Mouse (Mus musculus) hindbrain, embryonic 15.5 days (tissue): ENCODE data around the gene Kantr. TPM values are rescaled to one million over a fixed set of nuclear protein-coding genes. Genes with fewer than 3 reads are reported as not detected.
A peak's percentile ranks its signal among the peaks of the same experiment; 100 is the strongest.
"Not testable (repeated sequence)": the region's sequence is repeated elsewhere in the genome, so short reads cannot be mapped to it uniquely, and the experiment has no call there.

Experiments
- ATAC-seq: fragments of 200-750 bp; cut with Nextera tagmentation; 2 replicates; pipeline ENCODE4 v1.8.0; 2017; ENCODE audit warnings: low read depth, moderate number of reproducible peaks, moderate TSS enrichment; ENCODE audit not compliant: low FRiP score
- H3K27ac ChIP-seq: fragments of 300-500 bp; sonication (generic); replicated peaks from 2 replicates; pipeline ENCODE4 v1.5.1; 2015; ENCODE audit warnings: mild to moderate bottlenecking, inconsistent platforms
- H3K27me3 ChIP-seq: fragments of 300-500 bp; sonication (generic); 2 replicates; pipeline ENCODE4 v1.6.1; 2015; ENCODE audit warnings: control low read depth, inconsistent platforms
- H3K36me3 ChIP-seq: fragments of 300-500 bp; sonication (generic); 2 replicates; pipeline ENCODE4 v1.6.1; 2015; ENCODE audit warnings: control low read depth, inconsistent platforms
- H3K4me1 ChIP-seq: fragments of 300-500 bp; sonication (generic); replicated peaks from 2 replicates; pipeline ENCODE4 v1.6.1; 2015; ENCODE audit warnings: control low read depth, inconsistent platforms
- H3K4me2 ChIP-seq: fragments of 300-500 bp; sonication (generic); 2 replicates; pipeline ENCODE4 v1.6.1; 2015; ENCODE audit warnings: moderate library complexity, mild to moderate bottlenecking, inconsistent platforms
- H3K4me3 ChIP-seq: fragments of 300-500 bp; sonication (generic); 2 replicates; pipeline ENCODE4 v1.5.1; 2015; ENCODE audit warnings: mild to moderate bottlenecking, inconsistent platforms
- H3K9ac ChIP-seq: fragments of 300-500 bp; sonication (generic); 2 replicates; pipeline ENCODE4 v1.6.1; 2015; ENCODE audit warnings: inconsistent platforms
- H3K9me3 ChIP-seq: fragments of 300-500 bp; sonication (generic); 2 replicates; pipeline ENCODE4 v1.6.1; 2016; ENCODE audit warnings: control low read depth, inconsistent platforms
- WGBS: fragments of 180-500 bp; shearing (Covaris S2); methylation state at CpG from one replicate; pipeline ENCODE4 v1.1.7; 2015; 5-methylcytosine and 5-hydroxymethylcytosine counted together
- polyA plus RNA-seq: library from polyadenylated mRNA; unstranded; fragments of >200 nt; fragmentation: Nextera tagmentation; extraction: Ambion mirVana; gene quantifications from 2 replicates; pipeline ENCODE4 v1.2.1, GENCODE M21; 2015

Kantr gene
- polyA plus RNA-seq, 1 experiment from 2014 or later, result 32.9 TPM

DNA sequence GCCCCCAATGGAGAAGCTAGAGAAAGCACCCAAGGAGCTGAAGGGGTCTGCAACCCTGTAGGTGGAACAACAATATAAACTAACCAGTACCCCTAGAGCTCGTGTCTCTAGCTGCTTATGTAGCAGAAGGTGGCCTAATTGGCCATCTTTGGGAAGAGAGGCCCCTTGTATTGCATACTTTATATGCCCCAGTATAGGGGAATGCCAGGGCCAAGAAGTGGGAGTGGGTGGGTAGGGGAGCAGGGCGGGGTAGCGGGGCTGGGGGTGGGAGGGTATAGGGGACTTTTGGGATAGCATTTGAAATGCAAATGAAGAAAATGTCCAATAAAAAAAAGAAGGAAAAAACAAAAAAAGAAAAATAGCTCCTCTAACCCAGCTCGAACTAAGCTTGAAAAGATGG lies 8.8 kb upstream of the Kantr start:
- Histone ChIP-seq H3K27ac (peak overlapping the region; percentile 92), H3K4me2 (peak overlapping the region; percentile 55), H3K4me1 (peaks cover 23% of the 10 kb centered on the region), H3K36me3 (peaks cover 13% of the 10 kb centered on the region; the same call in 1 of the 2 replicates), H3K27me3 (peaks cover 25% of the 10 kb centered on the region)
- not testable (repeated sequence) for H3K4me3 ChIP-seq, ATAC-seq, H3K9me3 ChIP-seq, H3K9ac ChIP-seq
- 32% methylated on average over 4 of the region's 4 CpGs for WGBS

DNA sequence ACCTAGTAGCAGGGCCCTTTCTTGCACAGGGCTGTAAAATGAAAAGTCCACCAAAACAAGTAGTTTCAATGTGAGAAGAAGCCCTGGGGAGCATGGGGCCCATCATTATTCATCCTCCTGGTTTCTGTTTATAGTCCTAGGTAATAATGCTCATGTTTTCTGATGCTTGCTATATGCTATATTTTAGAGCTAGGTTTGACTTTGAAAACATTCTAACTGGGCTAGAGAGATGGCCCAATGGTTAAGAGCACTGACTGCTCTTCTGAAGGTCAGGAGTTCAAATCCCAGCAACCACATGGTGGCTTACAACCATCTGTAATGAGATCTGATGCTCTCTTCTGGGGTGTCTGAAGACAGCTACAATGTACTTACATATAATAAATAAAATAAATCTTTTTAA lies 2.1 kb upstream of the Kantr start:
- not testable (repeated sequence) for ATAC-seq
- peaks cover 26% of the 10 kb centered on the region; the same call in 1 of the 2 replicates for H3K27me3 ChIP-seq

DNA sequence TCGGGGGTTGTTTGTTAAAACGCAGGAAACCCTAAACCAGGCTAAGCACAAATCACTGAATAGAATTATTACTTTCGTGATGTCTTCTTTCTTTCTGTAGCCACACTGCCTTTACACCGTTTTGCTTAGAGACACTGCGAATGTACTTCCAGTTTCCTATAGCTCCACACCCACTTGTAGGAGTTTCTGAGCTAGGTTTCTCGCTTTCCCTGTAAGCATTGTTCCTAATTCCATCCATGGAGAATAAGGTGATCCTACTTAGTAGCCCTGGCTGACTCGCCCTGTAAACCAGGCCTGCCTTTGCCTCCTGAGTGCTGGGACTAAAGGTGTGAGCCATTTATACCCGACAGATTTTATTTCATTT lies 376 bp upstream of the Kantr start:
- Histone ChIP-seq H3K27me3 (peaks cover 26% of the 10 kb centered on the region; the same call in 1 of the 2 replicates), H3K27ac (no peak overlapping the region; the same call in 1 of the 2 replicates), H3K4me2 (peak overlapping the region; percentile 58), H3K4me1 (peaks cover 3% of the 10 kb centered on the region; the same call in 1 of the 2 replicates), H3K36me3 (no peaks in the 10 kb centered on the region), H3K9ac (no peak overlapping the region), H3K9me3 (no peaks in the 10 kb centered on the region), H3K4me3 (peak overlapping the region; percentile 47)
- 21% methylated on average over 8 of the region's 8 CpGs for WGBS
- ATAC-seq, result peak; percentile 32; the same call in 1 of the 2 replicates

More for the DNA sequence above, 2.1 kb upstream of the Kantr start:
- H3K4me1 ChIP-seq, H3K9me3 ChIP-seq, H3K36me3 ChIP-seq, H3K4me3 ChIP-seq, H3K4me2 ChIP-seq, H3K27ac ChIP-seq, H3K9ac ChIP-seq: not testable (repeated sequence)

DNA sequence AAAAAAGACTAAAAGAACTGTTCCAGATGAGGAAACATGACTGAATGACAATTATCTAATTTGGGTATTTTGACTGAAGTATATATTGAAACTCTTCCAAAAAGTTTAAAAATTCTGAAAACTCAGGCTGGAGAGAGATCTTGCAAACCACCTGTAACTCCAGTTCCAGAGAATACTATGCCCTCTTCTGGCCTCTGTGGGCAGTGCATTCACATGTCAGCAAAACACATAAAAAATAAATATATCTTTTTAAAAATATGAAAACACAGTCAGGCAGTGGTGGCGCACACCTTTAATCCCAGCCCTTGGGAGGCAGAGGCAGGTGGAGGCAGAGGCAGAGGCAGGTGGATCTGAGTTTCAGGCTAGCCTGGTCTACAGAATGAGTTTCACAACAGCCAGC lies 3.7 kb downstream of the Kantr start:
- 93% methylated on average over 1 of the region's 1 CpGs for WGBS
- Histone ChIP-seq H3K9ac (no peak overlapping the region), H3K9me3 (no peaks in the 10 kb centered on the region), H3K4me3 (no peak overlapping the region), H3K36me3 (peaks cover 4% of the 10 kb centered on the region; the same call in 1 of the 2 replicates), H3K4me2 (no peak overlapping the region), H3K4me1 (peaks cover 3% of the 10 kb centered on the region; the same call in 1 of the 2 replicates), H3K27ac (no peak overlapping the region), H3K27me3 (peaks cover 18% of the 10 kb centered on the region; the same call in 1 of the 2 replicates)
- no peak for ATAC-seq

DNA sequence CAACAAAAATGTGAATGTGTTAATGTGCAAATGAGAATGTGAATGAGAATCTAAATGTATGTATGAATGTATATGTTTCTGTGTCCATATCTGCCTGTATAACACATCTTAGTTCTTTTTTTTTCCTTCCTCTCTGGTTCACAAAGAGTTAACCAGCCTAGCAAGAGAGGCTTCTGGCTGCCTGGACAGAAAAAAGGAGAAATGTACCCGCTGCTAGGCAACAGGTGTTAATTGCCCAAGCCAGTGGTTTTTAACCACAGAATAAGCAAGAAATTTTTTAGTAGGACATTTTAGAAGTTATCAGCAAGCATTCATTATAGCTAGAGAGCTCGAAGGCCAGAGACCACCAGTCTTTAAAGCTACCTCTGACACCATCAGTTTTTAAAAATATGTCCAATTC lies 4.5 kb downstream of the Kantr start:
- H3K9me3 ChIP-seq, result no peaks in the 10 kb centered on the region
- no peak for ATAC-seq
- H3K27ac ChIP-seq, result no peak overlapping the region
- H3K27me3 ChIP-seq, result peaks cover 18% of the 10 kb centered on the region; the same call in 1 of the 2 replicates
- H3K36me3 ChIP-seq, result peaks cover 4% of the 10 kb centered on the region; the same call in 1 of the 2 replicates
- WGBS, result 40% methylated on average over 2 of the region's 2 CpGs
- no peak overlapping the region for H3K4me3 ChIP-seq
- no peak overlapping the region for H3K4me2 ChIP-seq
- H3K9ac ChIP-seq, result no peak overlapping the region
- H3K4me1 ChIP-seq, result peaks cover 3% of the 10 kb centered on the region; the same call in 1 of the 2 replicates

DNA sequence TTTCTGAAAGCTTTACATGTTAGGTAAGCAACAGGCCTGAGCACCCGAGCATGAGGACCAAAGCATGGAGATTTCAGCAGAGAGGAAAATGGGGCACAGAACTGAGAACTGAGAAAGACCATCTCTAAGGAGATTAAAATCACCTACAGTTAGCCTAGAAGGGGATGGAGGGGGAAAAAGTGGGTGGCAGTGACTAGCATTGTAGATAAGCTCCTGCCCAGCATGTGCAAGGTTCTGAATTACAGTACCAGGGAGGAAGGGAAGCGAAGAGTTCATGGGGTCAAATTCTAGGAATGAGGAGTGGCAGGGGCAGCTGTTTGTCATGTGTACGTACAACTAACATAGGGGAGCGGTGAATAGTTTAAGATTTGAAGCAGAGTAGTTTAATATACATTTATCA lies 6.8 kb downstream of the Kantr start:
- Histone ChIP-seq H3K27me3 (peaks cover 13% of the 10 kb centered on the region; the same call in 1 of the 2 replicates), H3K4me2 (no peak overlapping the region)
- WGBS, result 95% methylated on average over 4 of the region's 4 CpGs

DNA sequence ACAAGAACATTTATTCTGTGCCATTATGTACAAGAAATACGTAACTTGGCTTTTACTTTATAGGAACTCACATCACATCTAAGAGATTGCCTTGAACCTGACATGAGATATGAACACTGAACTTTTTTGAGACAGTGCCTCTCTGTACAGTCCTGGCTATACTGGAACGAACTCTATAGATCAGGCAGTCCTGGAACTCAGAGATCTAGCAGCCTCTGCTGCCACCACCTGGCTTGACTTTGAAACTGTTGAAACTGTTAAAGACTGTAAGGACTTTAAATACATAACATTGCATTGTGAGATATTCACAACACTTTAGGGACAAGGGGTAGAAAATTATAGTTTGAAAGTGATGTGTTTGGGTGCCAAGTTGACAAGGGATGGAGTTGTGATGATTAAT lies 19.4 kb downstream of the Kantr start:
- Histone ChIP-seq H3K36me3 (no peaks in the 10 kb centered on the region), H3K27ac (no peak overlapping the region), H3K9me3 (no peaks in the 10 kb centered on the region), H3K27me3 (peaks cover 11% of the 10 kb centered on the region; the same call in 1 of the 2 replicates), H3K4me3 (no peak overlapping the region), H3K9ac (no peak overlapping the region), H3K4me2 (no peak overlapping the region), H3K4me1 (no peaks in the 10 kb centered on the region)
- WGBS, result 60% methylated on average over 2 of the region's 2 CpGs
- no peak for ATAC-seq

More for the DNA sequence above, 6.8 kb downstream of the Kantr start:
- no peak overlapping the region for H3K27ac ChIP-seq
- no peaks in the 10 kb centered on the region for H3K4me1 ChIP-seq
- H3K9ac ChIP-seq, result no peak overlapping the region
- H3K4me3 ChIP-seq, result no peak overlapping the region
- ATAC-seq, result no peak
- peaks cover 4% of the 10 kb centered on the region; the same call in 1 of the 2 replicates for H3K36me3 ChIP-seq
- H3K9me3 ChIP-seq, result no peaks in the 10 kb centered on the region

DNA sequence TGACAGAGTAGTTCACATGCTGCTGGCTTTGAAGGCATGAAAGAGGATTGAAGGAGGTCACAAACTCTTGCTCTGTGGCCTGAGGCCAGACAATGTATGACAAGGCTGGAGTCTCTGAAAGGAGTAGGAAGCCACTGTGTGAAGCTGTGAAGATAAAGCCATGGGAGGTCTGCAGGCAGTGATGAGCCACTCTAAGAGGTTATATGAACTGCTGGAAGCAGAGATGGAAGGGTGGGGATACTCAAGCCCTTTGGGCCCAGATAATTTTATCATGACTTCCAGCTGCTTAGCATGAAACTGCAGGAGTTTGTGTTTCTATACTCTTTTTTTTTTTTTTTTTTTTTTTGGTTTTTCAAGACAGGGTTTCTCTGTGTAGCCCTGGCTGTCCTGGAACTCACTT lies 19.9 kb downstream of the Kantr start:
- no peak overlapping the region for H3K4me2 ChIP-seq
- no peaks in the 10 kb centered on the region for H3K9me3 ChIP-seq
- H3K9ac ChIP-seq, result no peak overlapping the region
- no peak overlapping the region for H3K4me3 ChIP-seq
- no peaks in the 10 kb centered on the region for H3K36me3 ChIP-seq
- no peaks in the 10 kb centered on the region for H3K4me1 ChIP-seq
- ATAC-seq, result no peak
- no peak overlapping the region for H3K27ac ChIP-seq
- H3K27me3 ChIP-seq, result peaks cover 11% of the 10 kb centered on the region; the same call in 1 of the 2 replicates

DNA sequence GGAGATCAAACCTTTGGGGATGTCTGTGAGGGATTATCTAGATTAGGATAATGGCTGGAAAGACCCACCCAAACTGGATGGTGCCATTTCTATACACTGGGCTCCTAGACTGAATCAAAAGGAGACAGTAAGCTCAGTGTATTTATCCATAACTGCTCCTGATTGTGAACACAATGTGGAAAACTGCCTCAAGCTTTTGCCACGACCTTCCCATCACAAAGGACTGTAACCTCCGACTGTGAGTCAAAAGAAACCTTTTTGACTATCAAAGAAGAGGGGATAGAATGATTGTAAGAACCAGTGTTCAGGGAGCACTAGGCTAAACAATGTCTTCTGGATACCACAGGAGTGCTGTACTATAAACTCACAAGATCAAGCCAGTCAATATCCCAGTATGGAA lies 21.1 kb downstream of the Kantr start:
- Histone ChIP-seq H3K4me2 (no peak overlapping the region), H3K9me3 (no peaks in the 10 kb centered on the region), H3K27me3 (peaks cover 16% of the 10 kb centered on the region; the same call in 1 of the 2 replicates), H3K36me3 (no peaks in the 10 kb centered on the region), H3K9ac (no peak overlapping the region), H3K4me3 (no peak overlapping the region), H3K4me1 (no peaks in the 10 kb centered on the region), H3K27ac (no peak overlapping the region)
- 79% methylated on average over 2 of the region's 2 CpGs for WGBS
- no peak for ATAC-seq

DNA sequence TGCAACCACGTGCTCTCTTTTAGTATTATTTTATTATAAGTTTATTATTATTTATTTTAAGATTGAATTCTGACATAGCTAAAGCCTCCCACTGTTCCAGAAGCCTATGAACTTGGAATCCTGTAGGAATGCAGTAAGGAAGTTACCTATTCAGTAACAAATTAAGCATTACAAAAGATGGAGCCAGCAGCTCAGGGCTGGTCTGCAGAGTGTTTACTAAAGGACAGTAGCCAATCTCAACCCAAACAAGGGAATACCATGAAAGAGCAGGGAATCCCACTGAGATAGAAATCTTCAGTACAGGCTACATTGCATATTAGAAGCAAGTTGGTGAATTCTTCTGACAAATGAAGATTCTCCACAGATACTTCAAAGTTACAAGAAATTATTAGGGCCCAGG lies 40.3 kb downstream of the Kantr start:
- H3K9ac ChIP-seq, H3K9me3 ChIP-seq, H3K36me3 ChIP-seq, H3K27ac ChIP-seq, H3K4me1 ChIP-seq, ATAC-seq, H3K27me3 ChIP-seq, H3K4me3 ChIP-seq, H3K4me2 ChIP-seq: not testable (repeated sequence)
- WGBS, result 57% methylated on average over 1 of the region's 1 CpGs

DNA sequence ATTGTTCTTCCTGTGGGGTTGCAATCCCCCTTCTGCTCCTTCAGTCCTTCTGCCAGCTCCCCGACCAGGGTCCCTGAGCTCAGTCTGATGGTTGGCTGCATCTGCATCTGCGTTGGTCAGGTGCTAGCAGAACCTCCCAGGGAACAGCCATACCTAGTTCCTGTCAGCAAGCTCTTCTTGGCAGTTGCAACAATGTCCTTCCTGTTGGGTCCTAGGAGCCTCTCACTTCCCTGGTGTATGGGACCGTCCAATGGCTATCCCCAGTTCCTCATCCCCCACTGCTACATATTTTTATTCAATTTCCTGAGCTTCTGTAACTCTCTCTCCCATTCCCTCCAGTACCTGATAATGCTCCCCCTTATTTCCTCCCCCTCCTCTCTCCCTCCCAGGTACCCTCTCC lies 42.5 kb downstream of the Kantr start:
- no peak overlapping the region for H3K9ac ChIP-seq
- no peak overlapping the region for H3K27ac ChIP-seq
- H3K4me2 ChIP-seq, result no peak overlapping the region
- no peak for ATAC-seq
- no peaks in the 10 kb centered on the region for H3K4me1 ChIP-seq
- H3K36me3 ChIP-seq, result no peaks in the 10 kb centered on the region
- 0 out of 2 replicates have a peak, but pooled peaks cover 2% of the 10 kb centered on the region for H3K27me3 ChIP-seq
- WGBS, result 75% methylated on average over 3 of the region's 3 CpGs
- H3K4me3 ChIP-seq, result no peak overlapping the region
- no peaks in the 10 kb centered on the region for H3K9me3 ChIP-seq

DNA sequence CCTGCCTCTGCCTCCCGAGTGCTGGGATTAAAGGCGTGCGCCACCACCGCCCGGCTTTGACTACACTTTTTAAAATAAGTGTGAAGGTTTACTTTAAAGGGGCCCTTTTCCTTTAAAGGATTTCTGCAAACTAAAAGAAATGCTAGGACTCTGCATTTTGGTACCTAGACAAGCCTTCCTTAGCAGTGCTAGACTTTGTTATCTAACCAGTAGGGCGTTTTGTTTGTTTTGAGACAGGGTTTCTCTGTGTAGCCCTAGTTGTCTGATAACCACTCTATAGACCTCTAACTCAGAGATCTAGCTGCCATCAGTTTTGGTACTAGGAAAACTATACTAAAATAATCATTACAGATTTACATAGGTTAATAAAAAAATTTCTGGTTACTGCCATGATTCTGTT lies 47.9 kb downstream of the Kantr start:
- Histone ChIP-seq H3K27ac (no peak overlapping the region), H3K9me3 (no peaks in the 10 kb centered on the region), H3K36me3 (peaks cover 13% of the 10 kb centered on the region), H3K9ac (no peak overlapping the region), H3K27me3 (no peaks in the 10 kb centered on the region), H3K4me2 (no peak overlapping the region), H3K4me1 (no peaks in the 10 kb centered on the region), H3K4me3 (no peak overlapping the region)
- ATAC-seq, result no peak
- whole genome bisulfite sequencing, result 91% methylated on average over 6 of the region's 6 CpGs

DNA sequence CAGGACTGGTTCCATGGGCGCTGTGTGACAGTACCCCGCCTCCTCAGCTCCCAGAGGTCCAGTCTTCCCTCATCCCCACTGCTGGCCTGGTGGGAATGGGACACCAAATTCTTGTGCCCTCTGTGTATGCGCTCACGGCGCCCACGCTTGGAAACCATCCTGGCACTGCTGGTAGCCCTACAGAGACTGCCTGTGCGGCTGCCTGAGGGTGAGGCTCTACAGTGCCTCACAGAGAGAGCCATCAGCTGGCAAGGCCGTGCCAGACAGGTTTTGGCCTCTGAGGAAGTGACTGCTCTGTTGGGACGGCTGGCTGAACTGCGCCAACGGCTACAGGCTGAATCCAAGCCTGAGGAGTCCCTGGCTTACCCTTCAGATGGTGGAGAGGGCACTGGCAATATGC lies 56.1 kb downstream of the Kantr start:
- no peaks in the 10 kb centered on the region for H3K4me1 ChIP-seq
- H3K9me3 ChIP-seq, result no peaks in the 10 kb centered on the region
- ATAC-seq, result no peak
- H3K27ac ChIP-seq, result no peak overlapping the region
- WGBS, result 95% methylated on average over 11 of the region's 11 CpGs
- no peaks in the 10 kb centered on the region for H3K27me3 ChIP-seq
- H3K36me3 ChIP-seq, result peaks cover 84% of the 10 kb centered on the region
- no peak overlapping the region for H3K4me2 ChIP-seq
- no peak overlapping the region for H3K4me3 ChIP-seq
- no peak overlapping the region for H3K9ac ChIP-seq
